Mouse (Mus musculus): ENCODE data around the gene Igfals.

Igfals gene

DNA sequence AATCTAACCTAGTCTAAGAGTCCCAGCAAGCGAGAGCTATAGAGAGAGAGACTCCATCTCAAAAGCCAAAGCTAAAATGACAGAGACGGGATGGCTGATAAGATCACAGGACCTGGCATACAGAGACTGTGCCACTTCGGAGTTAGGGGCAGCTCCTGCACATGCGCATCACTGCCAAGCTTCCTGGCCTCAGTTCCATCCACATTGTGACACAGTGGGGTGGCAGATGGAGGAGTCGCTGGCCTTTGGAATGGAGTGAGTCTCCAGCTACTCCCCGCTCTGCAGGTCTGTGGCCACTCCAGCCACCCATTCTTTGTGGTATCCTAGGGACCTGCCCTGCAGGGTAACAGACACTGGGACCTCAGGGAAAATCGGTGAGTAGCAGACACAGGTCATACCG lies at the start of gene Igfals:
Igfals (plus strand) TSS at position 222 of the 400 bp plus-strand sequence.
- DNase-seq = no peak

DNA sequence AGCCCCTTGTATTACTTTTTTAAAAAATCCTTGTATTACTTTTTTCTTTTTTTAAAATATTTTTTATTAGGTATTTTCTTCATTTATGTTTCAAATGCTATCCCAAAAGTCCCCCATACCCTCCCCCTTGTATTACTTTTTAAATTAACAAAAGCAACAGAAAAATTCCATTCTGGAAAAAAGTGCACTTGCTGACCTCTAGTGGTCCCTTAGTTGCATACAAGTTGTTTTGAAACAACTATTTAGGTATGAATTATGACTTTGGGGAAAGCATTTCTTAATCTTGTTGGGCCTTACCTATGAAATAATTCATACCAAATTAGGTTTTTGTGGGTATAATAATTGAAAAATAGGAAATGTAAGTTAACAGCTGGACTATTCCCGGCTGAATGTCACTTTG lies 48.3 kb upstream of the Igfals start:
- no peak for DNase-seq

DNA sequence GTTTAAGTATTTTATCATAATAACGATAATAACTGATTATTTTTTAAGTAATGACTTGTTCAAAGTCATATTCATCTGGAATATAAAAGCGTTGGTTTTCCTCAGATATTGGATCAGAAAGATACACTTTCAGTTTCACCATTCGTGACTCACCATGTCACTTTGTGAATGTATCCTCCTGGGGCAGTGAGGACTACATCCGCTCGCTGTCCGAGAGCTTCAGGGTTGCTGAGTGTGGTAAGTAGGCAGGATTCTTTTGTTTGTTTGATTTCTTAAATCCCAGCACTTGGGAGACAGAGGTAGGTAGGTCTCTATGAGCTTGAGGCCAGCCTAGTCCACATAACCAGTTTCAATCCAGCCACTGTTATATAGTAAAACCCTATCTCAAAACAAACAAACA lies 47.6 kb upstream of the Igfals start:
- peak; percentile 87 for DNase-seq

DNA sequence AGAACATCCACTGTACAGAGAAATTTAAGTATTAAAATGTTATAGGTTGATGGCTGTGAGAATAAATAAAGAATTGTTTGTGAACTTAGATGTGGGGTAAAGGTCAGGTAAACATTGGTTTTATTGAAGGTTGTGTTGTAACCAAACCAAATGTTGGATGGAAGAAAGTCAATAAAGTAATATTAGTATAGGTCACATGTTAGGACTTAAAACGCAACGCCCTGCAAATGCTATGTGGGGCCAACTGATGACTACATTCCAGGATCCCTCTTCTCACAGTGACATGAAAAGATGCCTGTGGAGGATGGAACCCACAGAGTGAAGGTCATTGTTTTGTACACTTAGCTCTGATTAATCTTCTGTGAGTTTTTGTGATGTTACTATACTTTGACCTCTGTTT lies 46.3 kb upstream of the Igfals start:
- no peak for DNase-seq

DNA sequence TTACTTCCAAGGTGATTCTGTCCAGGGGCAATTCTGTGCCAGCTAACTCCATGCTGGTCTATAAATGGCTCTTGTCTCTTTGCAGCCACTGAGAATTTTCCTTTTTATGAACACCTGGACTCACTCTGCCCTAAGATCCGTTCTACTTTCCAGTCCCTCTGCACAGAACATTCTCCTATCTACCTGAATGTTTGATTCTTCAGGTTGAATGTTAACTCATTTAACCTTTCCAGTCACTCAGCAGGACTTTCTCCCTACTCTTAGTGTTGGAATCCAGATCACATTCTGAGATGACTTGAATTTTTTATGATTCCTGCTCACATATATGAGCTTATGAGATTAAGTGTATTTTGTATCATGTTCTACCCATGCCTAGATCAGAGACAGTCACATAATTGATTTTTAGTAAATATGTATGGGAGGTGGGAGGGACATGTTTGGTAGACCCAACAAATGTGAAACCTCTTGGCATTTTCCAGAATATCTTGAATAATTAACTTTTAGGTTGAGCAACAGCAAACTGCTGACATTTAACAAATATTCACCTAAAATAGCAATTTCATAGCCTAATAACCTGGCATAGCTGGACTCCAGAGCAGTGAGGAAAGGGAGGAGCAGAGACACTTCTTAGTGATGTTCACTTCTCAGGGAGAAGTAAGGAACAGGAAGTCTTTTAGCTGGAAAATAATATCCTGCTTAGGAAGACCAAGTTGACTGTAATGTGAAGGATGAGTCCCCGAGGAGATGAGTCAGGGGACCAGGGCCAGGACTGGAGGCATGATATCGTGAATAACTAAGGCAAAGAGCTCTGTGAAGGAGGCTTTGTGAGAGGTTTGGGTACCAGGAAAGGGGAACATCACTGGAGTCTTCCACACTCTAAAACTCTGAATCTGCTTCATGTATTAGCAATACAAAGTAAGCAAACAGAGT lies 44.2 kb upstream of the Igfals start:
- DNase-seq = peak; percentile 79

DNA sequence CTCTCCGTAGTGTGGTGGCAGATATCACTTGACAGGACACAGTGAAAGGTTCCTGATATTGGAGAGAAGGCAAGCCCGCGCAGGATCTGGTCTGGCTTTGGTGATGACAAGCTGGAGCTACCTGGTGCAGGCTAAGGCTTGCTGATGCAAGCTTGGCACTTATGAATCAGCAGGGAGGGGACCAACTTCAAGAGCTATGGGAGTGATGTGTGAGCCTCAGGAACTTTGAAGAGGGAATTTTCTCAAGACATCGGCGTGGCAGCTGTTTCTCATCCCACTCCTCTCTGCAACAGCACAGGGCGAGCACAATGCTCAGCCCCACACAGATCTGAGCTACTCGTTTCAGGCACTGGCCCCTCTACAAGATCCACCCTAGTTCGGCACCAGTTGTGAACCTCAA lies 26.0 kb upstream of the Igfals start, which contains the start of gene Hagh:
Hagh (plus strand) TSS at position 302 of the 400 bp plus-strand sequence.
- DNase-seq = peak; percentile 45

DNA sequence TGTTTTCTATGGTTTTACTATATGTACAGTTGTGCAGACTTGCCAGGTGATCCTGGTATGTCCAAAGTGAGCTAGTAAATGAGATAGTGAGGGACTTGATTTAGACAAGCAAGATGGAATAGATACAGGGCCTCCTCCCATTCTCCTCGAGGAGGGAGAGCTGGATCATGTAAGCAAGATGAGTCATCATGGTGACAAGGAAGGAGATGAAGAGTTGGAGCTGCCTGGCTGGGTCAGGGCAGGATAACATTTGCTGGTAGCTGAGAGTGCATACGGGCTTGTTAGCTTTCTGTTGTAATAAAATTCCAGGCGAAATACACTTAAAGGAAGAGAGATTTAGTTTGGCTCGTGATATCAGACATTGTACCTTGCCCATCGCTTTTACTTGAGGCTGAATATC lies 25.5 kb upstream of the Igfals start:
- no peak for DNase-seq

DNA sequence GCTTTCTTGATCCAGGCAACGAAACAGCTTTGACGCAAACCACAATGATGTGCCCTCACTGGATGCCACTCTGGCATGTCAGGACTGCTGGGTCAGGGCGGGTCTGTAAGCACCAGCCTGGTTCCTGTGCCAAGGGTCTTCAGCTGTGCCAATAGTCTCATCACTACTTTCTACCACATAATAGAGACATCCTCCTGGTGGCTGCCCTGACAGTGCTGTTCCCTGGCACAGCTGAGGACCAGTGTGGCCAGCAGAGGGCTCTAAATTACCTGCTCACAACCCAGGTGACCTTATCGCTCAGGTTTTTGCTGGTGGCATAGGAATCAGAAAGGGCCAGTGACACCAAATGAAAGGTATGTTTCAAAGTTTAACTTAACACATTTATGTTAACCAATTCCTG lies 24.7 kb upstream of the Igfals start:
- DNase-seq = peak; percentile 80

DNA sequence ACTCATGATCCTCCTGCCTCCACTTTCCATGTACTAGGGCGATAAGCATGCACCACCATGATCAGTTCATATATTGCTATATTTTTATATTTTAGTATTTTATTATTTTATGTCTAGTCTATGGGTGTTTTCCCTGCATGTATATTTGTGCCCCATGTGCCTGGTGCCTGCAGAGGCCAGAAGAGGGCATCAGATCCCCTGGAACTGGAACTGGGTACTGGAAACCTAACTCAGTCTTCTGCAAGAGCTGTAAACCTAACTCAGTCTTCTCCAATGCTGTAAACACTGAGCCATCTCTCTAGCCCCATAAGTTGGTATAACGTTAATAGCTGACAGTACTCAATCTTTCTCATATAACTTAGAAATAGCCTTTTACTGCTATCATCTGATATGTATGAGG lies 23.2 kb upstream of the Igfals start:
- DNase-seq = peak; percentile 64

DNA sequence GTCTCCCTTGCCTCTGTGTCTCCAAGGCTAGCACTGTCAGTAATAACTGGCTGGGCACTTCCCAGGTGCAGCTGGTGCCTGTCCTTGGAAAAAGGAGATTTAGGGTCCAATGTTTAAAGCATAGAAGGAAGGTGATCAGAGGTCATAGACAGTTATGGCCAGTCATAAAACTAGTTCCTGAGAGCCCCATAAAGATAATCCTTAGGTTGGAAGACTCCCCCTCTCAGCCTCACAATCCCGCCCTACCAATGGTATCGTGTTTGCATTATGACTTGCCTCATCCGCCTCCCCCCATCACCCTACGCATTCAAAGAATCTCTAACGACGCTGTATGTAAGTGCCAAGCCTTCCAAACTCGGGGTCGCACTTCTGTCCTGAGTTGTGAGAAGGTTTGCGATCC lies 21.3 kb upstream of the Igfals start:
- DNase-seq = peak; percentile 86

DNA sequence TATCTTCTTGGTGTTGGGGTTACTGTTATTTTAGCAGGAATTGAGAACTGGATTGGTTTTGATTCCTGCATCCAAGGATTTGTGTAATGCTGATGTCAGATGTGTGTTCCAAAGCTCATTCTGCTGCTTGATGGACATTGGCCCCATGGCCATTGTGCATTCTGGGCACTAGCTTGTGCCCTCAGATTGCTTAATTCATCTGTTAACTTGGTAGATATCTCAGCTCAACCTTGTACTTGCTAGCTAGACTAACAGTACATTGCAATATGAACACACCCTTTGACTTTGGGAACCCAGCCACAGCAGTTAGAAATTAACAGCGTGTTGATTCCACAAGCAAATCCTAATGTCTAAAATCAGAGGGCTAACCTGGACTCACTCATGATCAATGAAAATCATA lies 18.4 kb upstream of the Igfals start:
- peak; percentile 52 for DNase-seq

DNA sequence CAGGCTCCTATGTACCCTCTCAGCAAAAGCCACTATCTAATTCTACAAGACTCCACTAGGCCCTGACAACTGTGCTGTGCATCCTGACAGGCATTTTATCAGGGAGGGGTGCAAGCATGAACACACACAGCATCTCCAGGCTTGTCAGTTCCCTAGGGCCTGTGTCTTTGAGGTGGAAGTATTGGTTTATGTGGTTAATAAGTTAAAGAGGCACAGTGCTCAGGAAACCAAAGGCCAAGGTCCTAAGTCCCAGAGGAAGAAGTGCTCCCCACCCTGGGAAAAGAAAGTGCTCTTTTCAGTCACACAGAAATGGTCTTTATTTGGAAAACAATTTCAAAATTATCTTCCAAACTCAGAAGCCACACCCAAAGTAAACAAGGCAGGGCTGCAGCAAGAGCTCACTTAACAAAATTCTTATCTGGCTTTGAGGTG lies 17.2 kb upstream of the Igfals start:
- DNase-seq = peak; percentile 86

DNA sequence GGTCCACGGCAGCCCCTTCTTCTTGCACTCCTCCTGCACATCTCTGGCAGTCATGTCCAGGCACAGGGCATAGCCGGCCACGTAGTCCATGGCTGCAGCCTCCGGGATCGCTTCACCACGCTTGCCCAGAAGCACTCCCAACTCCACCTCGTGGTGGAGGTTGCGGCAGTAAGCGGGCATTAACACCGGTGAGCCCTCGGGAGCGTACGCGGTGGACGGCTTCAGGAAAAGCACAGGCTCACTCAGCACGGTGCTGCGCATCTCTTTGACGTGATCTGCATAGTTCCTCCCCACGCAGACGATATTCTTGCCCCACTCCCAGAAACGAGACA lies 16.1 kb upstream of the Igfals start:
- no peak for DNase-seq

DNA sequence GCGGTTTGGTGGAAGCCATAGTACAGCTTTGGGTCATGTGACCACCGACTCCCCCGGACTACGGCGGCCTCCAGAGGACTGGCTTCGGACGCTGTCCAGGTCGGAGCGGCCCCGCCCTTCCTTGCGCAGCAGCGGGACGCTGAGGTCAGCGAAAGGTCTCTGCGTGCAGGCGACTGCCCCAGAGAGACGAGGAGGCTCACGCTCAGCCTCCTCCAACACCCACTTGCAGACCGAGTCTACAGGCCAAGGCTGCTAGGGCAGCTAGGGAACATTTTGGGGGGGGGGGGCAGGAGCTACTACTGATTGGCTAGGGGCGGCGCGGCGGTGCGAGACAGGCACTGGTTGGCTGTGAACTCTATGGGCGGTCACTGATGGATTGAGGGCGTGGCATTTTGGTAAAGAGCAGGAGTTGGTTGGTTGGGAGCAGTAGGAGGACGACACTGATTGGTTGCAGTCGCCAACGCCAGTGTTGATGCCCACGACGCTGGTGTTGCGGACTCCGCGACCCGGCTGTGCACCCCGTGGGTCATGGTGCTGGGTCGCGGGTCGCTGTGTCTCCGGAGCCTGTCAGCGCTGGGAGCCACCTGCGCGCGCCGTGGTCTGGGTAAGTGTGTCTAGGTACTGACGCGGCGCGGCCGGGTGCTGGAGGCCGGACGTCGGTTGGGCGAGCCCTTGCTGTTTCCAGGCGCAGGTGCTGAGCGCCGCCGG lies 15.6 kb upstream of the Igfals start, which contains the start of gene Fahd1:
Fahd1 (minus strand) TSS at position 300 of the 708 bp plus-strand sequence.
- peak; percentile 100 for DNase-seq

DNA sequence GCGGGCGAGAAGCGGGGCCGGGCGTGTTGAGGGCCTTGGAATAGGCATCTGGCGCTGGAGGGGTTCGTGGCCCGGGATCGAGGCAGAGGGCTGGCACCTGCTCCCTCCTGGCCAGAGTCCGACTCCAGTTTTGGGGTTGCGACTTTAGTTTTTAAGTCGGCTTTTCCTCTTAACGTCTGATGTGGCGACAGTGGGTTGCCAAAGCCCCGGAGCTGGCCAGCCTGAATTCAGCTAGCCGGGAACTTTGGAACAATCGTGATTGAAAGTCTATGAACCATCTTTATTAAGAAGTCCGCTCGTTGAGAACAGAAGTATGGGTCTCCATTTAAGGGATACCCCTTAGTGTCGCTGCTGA lies 15.0 kb upstream of the Igfals start:
- no peak for DNase-seq

DNA sequence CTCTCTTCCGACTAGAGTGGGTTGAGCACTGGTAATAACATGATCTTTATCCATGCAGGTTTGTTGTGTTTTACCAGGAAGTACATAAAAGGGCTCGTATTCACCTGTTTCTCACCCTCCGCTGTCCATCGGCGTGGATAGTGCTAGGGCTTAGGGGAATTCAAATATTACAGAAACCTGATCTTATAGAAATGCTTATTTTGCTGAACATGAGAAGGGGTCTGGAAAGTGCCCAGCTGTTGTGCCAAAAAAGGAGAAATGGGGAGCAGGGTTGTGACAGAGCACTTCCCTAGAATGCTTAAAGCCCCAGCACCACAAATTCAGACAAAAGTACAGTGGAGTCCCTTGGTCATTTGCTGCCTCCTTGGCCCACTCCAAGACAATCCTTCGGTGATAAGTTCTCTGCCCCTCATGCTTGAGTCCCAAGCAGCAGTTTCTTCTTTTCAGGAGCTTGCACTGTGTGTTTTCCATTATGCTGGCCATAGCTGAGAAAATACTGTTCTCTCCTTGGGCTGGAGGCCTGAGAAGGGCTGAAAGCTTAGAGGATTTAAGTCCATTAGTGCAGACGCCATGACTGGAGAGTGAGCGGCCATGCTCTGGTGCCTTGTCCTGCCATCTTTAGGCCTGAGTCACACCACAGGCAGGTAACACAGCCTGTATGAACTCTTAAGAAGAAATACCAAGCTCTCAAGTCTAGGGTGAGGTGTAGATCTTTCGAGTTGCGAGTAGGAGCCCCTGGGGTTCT lies 14.2 kb upstream of the Igfals start:
- DNase-seq = peak; percentile 90

DNA sequence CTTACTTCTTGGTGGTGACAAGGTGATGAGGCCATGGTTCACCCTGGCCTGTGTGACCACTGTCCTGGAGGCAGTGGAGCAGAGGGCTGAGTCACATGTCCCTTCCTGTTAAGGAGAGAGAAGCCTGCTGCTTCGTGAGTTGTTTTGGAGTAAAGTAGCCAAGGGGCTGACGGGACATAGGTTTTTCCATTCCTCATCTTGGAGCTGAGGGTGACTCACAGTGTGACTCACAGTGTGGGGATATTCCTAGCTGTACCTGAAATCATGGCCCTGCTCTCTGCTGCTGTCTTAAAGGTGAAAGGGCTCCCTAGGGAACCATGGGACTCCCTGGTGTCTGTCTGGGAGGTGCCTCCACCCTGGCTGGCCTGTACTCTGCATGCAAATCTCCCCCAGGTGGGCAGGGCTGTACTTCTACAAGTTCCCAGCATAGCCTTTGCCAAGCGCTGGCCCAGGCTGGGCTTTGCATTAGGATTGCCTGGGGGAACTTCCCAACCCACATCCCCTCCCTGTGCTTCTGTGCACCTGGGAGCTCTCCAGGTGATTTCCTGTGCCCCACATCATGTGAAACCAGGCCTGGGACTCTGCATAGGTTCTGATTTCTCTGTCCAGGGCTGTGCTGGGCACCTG lies 9.8 kb upstream of the Igfals start:
- DNase-seq = peak; percentile 83

DNA sequence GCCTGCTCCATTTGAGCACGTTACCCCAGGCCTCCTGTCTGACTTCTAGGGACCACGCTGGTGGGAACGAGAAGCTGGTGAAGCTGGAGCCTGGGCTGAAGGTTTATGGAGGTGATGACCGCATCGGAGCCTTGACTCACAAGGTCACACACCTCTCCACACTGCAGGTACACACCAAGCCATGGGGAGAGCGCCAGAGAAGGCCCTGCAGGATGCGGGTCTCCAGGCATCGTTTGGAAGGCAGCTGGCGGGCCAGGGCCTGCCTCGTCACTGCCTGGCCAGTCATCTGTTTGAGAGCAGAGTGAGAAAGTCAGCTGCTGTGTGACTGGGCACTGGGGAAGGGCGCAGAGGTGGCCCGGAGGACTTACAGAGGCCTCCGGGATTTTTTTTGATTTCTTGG lies 9.2 kb upstream of the Igfals start:
- peak; percentile 86 for DNase-seq

DNA sequence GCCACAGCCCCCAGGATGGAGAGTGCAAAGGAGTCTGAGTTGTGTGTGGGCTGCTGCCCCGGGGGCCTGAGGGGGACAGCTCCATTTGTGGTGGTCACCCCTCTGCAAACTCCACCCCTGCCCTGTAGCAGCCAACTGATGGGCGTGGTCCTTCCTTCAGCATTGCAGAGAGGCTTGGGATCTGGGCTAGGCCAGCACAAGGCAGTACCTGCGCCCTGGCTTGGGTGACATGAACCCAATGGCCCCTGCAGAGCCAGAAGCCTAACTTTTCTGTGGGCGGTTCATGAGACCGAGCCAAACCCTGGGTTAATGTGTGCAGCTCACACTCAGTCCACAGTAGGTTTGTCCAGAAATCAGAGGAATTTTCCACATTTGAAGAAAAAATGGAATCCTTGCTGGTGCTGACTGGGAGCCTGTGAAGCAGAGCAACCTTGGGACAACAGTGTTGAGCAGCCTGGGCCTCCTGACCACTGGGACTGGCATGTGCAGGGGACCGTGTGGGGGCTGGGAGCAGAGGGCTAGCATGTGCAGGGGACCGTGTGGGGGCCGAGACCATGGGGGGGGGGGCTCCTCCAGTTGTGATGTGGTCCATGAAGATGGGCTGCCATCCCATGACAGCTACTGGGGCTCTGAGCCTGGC lies 7.8 kb upstream of the Igfals start:
- DNase-seq = peak; percentile 87

DNA sequence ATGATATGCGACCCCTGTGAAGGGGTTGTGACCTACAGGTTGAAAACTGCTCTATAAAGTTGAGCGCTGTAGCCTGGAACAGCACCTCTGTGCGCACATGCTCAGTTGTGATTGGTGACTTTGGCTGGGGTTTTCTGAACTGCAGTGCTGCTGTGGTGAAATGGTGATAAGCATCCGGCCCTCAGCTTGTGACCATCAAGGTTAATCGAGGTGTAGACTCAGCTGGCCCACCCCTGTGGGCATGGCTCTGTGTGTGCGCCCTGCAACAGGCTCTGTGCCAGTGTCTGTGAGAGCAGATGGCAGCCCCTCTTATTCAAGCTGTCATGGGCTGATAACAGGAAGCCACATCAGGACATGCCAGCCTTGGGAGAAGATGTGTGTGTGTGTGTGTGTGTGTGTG lies 6.8 kb upstream of the Igfals start:
- peak; percentile 88 for DNase-seq

DNA sequence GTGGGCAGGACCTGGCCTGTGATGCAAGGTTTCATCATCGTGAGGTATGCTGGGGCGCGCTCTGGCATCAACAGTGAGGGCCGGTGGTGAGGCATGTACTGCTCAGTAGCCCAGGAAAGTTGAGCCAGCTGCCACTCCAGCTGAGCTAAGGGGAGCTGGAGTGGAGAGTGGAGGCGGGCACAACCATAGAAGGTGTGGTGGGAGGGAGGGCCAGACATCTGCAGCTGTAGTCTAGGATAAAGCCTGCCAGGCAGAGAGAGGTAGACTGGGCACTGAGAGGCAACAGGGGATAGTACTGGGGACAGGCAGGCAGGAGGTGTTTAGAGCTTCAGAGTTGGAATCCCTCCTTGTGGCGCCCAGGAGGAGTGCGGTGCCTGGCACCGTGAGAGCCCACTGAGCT lies 5.7 kb upstream of the Igfals start:
- DNase-seq = peak; percentile 68

DNA sequence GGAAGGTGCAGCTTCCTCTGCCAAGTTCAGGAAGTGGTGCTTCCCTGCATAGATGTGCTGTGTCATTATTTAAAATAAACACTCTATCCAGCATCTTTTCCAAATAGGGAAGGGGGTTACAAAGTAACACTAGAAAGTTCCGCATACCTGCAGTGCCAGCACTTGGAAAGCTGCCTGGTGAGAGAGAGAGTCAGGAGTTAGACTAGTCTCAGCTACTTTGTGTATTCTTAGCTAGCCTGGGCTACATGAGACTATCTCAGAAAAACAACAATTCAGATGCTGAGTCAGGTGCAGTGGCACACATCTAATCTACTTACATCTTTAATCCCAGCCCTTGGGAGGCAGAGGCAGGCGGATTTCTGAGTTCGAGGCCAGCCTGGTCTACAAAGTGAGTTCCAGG lies 4.0 kb upstream of the Igfals start:
- DNase-seq = peak; percentile 53

All from heart, adult 11 months (tissue).